Mouse (Mus musculus): ENCODE results near the gene Shank1.

- TF ChIP-seq CTCF (IDR thresholded peaks at IDR 0.05; ENCODE audit: insufficient read depth, low read depth, low read length), result no peak
- no peak for TF ChIP-seq POLR2A (IDR thresholded peaks at IDR 0.05; ENCODE audit: insufficient read depth, low read depth, low read length)
Measured at GRCm38 (mm10) chr7:44277250-44277622, 32.8 kb upstream of the Shank1 start.
